Mouse (Mus musculus) B cell, adult 2 months (primary cell): ENCODE data around the gene Cdx2.

Experiments
- DNase-seq, 2 experiments: peaks; one replicate each; pipeline ENCODE4 v3.0.0; 2022

Cdx2 gene

GRCm38 (mm10) chr5:147292506-147293120 lies 14.5 kb downstream of the Cdx2 start:
- DNase-seq: no peak

GRCm38 (mm10) chr5:147291764-147292505 lies 15.1 kb downstream of the Cdx2 start:
- no peak for DNase-seq

DNA sequence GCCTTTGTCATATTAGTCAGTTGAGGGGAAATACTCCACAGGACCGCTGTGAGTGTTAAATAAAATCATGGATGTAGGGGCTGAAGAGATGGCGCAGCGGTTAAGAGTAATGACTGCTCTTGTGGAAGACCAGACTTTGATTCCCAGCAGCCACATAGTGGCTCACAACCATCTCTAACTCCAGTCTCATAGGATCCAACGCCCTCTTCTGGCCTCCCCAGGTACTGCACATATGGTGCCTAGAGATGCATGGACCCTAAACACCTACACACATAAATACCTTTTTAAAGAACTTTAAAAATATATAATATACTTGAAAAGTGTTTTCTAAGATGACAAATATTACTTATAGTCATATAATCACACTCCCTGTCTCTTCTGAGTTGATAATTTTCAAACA lies 22.7 kb downstream of the Cdx2 start:
- no peak for DNase-seq

GRCm38 (mm10) chr5:147277547-147277925 lies 29.5 kb downstream of the Cdx2 start:
- DNase-seq: no peak

- DNase-seq: no peak
Observed at GRCm38 (mm10) chr5:147276701-147277546, 30.1 kb downstream of the Cdx2 start.

- no peak for DNase-seq
Observed at GRCm38 (mm10) chr5:147275761-147276160, 31.3 kb downstream of the Cdx2 start.

GRCm38 (mm10) chr5:147274174-147275141 lies 32.6 kb downstream of the Cdx2 start:
- peak in 1 of 2 experiments; percentile 21 for DNase-seq

DNA sequence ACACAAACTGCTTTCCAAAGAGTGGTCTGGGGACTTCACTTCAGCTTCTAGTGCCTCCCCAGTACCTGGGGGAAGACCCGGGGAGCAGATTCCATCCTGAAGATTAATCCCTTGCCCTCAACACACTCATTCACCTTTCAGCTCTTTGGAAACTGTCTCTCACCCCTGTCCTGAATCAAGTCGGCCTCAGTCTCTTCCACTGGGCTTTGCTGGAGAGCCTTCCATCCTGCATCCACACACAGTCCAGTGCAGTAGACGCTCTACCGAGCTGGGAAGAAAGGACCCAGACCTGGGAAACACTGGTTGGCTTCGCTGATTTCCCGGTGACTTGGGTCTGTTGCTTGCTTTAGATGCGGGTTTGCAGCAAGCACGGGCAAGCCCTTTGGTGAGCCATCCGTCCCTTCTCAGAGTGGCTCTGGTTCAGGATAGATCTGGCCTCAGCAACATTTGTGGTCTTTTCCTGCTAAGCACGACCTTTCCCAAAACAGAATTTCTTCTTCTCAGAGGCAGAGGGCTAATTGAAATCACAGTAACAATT lies 34.2 kb downstream of the Cdx2 start:
- no peak for DNase-seq

GRCm38 (mm10) chr5:147272046-147272807 lies 34.8 kb downstream of the Cdx2 start:
- DNase-seq: no peak

DNA sequence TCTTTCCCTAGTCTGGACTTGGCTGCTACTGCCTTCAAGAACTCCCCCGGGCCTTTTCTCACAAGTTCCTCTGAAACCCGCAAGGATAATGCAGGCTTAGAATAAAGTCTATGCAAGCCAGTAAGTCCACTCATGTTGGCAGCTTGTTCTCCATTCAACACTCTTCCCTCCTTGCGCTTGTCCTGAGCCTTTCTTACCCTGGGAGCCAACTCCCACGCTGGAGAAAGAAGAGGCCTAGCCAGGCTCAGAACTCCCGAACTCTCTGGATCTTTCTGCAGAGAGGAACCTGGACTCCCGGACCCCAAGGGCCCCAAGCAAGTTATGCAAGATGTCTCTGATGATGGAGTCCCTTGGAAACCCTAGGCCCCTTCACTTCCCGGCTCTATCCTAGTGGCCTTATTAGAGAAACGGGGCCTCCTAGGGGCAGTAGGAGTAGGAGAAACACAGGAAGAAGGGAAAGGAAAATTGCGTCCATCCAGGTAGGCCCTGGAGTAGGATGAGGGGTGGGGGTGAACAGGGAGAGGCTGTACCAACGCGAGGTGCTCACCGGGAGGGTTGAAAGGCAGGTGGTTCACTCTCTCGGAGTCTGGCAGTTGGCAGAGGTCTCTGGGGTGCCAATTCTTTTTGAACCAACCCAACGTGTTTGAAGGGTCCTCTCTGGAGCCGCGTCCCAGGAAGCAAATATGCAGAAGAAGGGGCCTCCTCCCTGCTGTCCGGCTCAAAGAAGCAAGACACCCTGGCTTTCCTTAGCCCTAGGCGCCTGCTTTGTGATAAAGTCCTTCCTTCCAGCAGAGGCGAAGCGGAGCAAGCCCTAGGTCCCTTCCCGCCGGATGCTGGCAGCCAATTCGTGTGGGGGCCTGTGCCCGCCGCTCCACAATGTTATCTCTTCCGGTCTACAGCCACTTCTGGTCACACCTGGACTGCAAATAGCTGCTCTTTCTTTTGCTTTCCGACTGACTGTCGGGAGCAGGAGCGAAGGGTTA lies 36.1 kb downstream of the Cdx2 start:
- DNase-seq: no peak

DNA sequence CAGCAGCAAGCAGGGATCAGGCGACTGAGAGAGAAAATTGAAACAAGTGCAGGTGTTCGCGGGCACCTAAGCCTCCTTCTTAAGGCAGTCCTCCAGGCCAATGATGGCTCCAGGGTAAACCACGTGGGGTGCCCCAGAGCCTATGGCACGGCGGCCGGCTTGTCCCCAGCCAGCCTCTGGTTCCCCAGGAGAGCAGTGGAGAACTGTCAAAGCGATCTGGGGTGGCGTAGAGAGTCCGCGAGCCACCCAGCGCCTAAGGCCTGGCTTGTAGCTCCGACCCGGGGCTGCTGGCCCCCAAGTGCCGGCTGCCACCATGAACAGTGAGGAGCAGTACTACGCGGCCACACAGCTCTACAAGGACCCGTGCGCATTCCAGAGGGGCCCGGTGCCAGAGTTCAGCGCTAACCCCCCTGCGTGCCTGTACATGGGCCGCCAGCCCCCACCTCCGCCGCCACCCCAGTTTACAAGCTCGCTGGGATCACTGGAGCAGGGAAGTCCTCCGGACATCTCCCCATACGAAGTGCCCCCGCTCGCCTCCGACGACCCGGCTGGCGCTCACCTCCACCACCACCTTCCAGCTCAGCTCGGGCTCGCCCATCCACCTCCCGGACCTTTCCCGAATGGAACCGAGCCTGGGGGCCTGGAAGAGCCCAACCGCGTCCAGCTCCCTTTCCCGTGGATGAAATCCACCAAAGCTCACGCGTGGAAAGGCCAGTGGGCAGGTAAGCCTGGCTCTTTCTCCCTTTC lies 37.0 kb downstream of the Cdx2 start, which contains the start of gene Pdx1:
TSS of gene Pdx1 (plus strand) at position 34 of the 747 bp plus-strand sequence.
- no peak for DNase-seq

GRCm38 (mm10) chr5:147269371-147269770 lies 37.7 kb downstream of the Cdx2 start:
- no peak for DNase-seq

DNA sequence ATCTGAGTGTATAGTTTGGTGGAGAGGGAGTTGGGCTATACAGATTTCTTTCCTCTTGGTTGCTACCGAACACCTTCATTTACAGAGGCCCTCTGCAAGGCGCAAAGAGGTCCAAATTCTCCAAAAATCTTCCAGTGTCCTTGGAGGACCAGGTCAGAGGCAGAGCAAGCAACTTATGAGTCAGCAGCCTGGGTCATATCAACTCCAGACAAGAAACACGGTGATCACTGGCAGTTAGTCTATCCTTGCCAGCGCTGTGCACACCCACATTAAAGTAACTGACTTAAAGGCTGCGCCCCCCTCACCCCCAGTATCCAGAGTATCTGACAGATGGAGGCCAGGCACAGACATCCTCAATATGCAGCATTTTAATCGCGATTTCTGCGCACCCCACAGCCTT lies 38.3 kb downstream of the Cdx2 start:
- DNase-seq: no peak

GRCm38 (mm10) chr5:147267434-147267833 lies 39.6 kb downstream of the Cdx2 start:
- no peak for DNase-seq

- DNase-seq: no peak
Observed at GRCm38 (mm10) chr5:147263945-147264344, 43.1 kb downstream of the Cdx2 start.

DNA sequence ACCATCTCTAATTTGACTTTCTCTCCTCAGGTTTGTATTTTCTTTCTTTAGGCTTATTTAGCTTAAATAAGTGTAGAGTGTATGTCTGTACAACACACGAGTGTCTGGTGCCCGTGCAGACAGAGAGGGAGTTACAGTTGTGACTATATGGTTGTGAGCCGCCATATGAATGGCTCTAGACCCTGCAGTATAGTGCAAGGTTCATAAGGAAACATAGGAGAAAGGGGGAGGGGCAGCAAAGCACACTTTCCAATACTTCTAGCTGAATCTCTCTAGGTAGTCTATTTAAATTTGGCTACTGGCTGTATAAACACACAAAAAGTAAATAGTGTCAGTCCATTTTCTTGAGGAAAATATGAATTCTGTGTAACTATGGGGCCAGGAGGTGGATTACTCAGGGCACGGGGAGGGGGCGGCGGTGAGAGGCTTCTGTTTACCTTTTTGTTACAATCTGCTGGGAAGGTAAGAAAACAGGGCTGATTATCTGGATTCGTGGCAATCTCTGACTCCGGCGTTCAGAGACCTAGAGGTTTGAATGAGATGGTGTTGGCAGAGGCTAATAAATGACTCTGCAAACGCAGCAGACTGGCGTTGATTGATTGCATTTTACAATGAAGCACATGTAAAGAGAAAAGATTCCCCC lies 45.0 kb downstream of the Cdx2 start:
- DNase-seq: no peak

DNA sequence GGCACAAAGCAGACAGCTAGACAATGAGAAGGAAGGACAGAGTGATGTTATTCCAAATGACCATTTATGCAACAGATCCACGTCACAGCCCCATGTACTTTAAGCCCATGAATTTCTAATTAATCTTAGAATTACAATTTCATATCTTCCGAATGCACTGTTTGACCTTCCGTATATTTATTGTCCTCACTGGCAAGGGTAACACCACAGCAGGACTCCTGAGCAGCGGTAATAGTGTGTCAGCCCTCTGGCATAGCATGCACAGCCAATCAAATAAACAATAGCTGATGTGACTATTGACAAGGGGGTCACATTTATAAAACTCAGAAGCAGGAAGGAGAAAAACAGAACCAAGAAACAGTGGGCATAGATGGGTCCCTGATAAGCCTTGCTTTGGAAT lies 46.3 kb downstream of the Cdx2 start:
- no peak for DNase-seq

GRCm38 (mm10) chr5:147260189-147260588 lies 46.9 kb downstream of the Cdx2 start:
- no peak for DNase-seq
